Mouse (Mus musculus): ENCODE measurements around the gene Inpp5b.
"Not testable (repeated sequence)": the region's sequence is repeated elsewhere in the genome, so short reads cannot be mapped to it uniquely, and the experiment has no call there.

Inpp5b gene

GRCm38 (mm10) chr4:124741376-124742343 lies at the start of gene Inpp5b:
Inpp5b (plus strand) TSS chr4:124741850.
- peak; percentile 67 for DNase-seq (ENCODE audit: low spot score)

GRCm38 (mm10) chr4:124692416-124692861 lies 49.2 kb upstream of the Inpp5b start:
- no peak for DNase-seq (ENCODE audit: low spot score)

GRCm38 (mm10) chr4:124693135-124693894 lies 48.3 kb upstream of the Inpp5b start, which contains the start of gene Utp11:
Utp11 (minus strand) TSS chr4:124693600.
- DNase-seq (ENCODE audit: low spot score): peak; percentile 93

GRCm38 (mm10) chr4:124694572-124694971 lies 47.1 kb upstream of the Inpp5b start:
- no peak for DNase-seq (ENCODE audit: low spot score)

- DNase-seq (ENCODE audit: low spot score): no peak
These were observed 45.7 kb upstream of the Inpp5b start for GRCm38 (mm10) chr4:124695786-124696516.

GRCm38 (mm10) chr4:124699791-124700190 lies 41.9 kb upstream of the Inpp5b start:
- DNase-seq (ENCODE audit: low spot score): peak; percentile 73

GRCm38 (mm10) chr4:124700248-124700971 lies 41.2 kb upstream of the Inpp5b start, which contains the start of gene Fhl3:
Fhl3 (plus strand) TSS chr4:124700701.
- peak; percentile 85 for DNase-seq (ENCODE audit: low spot score)

- peak; percentile 65 for DNase-seq (ENCODE audit: low spot score)
These were observed 40.4 kb upstream of the Inpp5b start for GRCm38 (mm10) chr4:124701052-124701845.

- no peak for DNase-seq (ENCODE audit: low spot score)
These were observed 39.7 kb upstream of the Inpp5b start for GRCm38 (mm10) chr4:124701916-124702315.

- DNase-seq (ENCODE audit: low spot score): no peak
These were observed 38.2 kb upstream of the Inpp5b start for GRCm38 (mm10) chr4:124703406-124703805.

GRCm38 (mm10) chr4:124703881-124704796 lies 37.5 kb upstream of the Inpp5b start:
- DNase-seq (ENCODE audit: low spot score): no peak

- no peak for DNase-seq (ENCODE audit: low spot score)
These were observed 36.7 kb upstream of the Inpp5b start for GRCm38 (mm10) chr4:124704797-124705474.

- DNase-seq (ENCODE audit: low spot score): no peak
These were observed 35.9 kb upstream of the Inpp5b start for GRCm38 (mm10) chr4:124705661-124706269.

- DNase-seq (ENCODE audit: low spot score): not testable (repeated sequence)
These were observed 34.1 kb upstream of the Inpp5b start for GRCm38 (mm10) chr4:124707381-124708199.

- not testable (repeated sequence) for DNase-seq (ENCODE audit: low spot score)
These were observed 33.5 kb upstream of the Inpp5b start for GRCm38 (mm10) chr4:124708200-124708517.

GRCm38 (mm10) chr4:124708518-124709477 lies 32.9 kb upstream of the Inpp5b start:
- peak; percentile 93 for DNase-seq (ENCODE audit: low spot score)
